Mouse (Mus musculus) lung, postnatal 4 days (tissue): ENCODE results near the gene Lect2.

ENCODE experiments used
- DNase-seq, 2 experiments: peaks; one replicate each; pipeline ENCODE4 v3.0.0; 2021

Lect2 gene

DNA sequence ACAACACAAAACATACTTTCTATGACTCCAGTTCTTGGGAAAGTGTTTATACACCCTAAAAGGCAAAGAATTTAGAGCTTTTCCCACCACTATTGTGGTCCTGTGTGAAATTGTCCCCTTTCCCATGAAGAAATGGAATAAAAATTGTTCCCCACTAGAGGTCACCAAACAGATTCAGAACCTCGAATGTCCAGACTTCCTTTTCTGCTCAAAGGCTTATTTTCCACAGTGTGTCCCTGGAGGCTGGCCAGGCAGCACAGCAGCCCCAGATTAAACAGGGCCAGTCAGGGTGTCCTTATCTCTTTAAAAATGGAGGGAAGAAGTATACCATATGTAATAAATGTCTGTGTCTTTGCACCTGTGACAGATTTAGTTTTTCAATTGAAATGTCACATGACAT lies 7.7 kb upstream of the Lect2 start:
- peak; percentile 59 to 60 for DNase-seq

GRCm38 (mm10) chr13:56554409-56554808 lies 6.1 kb upstream of the Lect2 start:
- peak in 1 of 2 experiments; percentile 36 for DNase-seq

- DNase-seq = no peak
Observed at GRCm38 (mm10) chr13:56553923-56554322, 5.6 kb upstream of the Lect2 start.

- DNase-seq = no peak
Observed at GRCm38 (mm10) chr13:56551661-56552060, 3.4 kb upstream of the Lect2 start.

- no peak for DNase-seq
Observed at GRCm38 (mm10) chr13:56550574-56550973, 2.3 kb upstream of the Lect2 start.

- peak in 1 of 2 experiments; percentile 55 for DNase-seq
Observed at GRCm38 (mm10) chr13:56549364-56549763, 1.1 kb upstream of the Lect2 start.

GRCm38 (mm10) chr13:56544956-56545355 lies 3.3 kb downstream of the Lect2 start:
- DNase-seq = no peak

GRCm38 (mm10) chr13:56543805-56544204 lies 4.5 kb downstream of the Lect2 start:
- no peak for DNase-seq

DNA sequence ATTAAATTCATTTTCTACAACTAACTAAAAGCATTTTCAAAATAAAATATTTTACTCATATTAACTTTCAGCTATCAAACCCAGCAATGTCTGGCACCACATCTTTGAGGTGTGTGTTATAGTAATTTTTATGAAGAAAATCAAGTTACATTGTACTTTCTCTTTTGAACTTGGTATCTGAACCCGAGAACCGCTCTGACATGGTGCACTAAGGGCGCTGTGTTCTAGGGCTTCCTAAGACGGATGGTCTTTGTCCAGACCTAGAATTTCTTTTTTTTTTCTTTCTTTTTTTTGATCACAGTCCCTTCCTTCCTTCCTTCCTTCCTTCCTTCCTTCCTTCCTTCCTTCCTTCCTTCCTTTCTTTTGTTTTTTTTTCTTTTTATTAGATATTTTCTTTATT lies 8.5 kb downstream of the Lect2 start:
- peak in 1 of 2 experiments; percentile 41 for DNase-seq

- DNase-seq = no peak
Observed at GRCm38 (mm10) chr13:56537026-56537425, 11.3 kb downstream of the Lect2 start.

- no peak for DNase-seq
Observed at GRCm38 (mm10) chr13:56535570-56535969, 12.7 kb downstream of the Lect2 start.

DNA sequence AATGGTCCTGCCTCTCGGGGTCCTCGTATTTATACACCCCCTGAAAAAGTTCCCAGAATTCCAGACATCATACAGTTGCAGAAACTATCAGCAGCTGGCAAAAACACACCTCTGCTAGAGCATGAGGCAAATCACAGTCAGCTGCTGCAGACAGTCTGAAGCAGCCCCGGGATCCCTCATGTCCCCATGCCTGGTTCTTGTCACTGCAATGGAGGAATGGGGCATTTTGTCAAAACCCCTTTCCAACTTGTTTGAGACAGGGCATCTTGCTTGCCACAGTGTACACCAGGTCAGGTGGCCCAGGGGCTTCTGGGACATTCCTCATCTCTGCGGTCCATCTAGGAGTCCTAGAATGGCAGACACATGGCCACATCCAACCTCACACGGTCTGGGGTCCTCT lies 13.4 kb downstream of the Lect2 start:
- DNase-seq = no peak

- DNase-seq = no peak
Observed at GRCm38 (mm10) chr13:56529685-56530084, 18.6 kb downstream of the Lect2 start.

DNA sequence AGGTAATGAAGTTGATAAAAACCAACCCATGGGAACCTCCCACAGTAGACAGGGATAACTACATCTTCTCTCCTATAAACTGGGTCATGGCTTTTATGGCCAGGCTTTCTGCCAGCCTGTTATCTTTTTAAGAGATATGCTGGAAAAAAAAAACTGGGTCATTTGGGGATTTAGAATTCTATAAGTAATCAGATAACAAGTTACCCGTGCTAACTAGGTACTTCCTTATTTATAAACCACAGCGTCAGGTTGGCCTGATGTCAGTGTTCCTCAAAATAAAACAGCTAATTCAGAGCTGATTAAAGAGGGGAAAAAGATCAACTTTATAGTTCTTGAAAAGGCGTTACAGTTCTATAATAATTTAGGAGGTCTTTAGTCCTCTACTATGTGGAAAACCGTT lies 19.3 kb downstream of the Lect2 start:
- DNase-seq = no peak

- no peak for DNase-seq
Observed at GRCm38 (mm10) chr13:56528281-56528680, 20.0 kb downstream of the Lect2 start.

GRCm38 (mm10) chr13:56527846-56528245 lies 20.5 kb downstream of the Lect2 start:
- DNase-seq = no peak

- no peak for DNase-seq
Observed at GRCm38 (mm10) chr13:56526871-56527270, 21.4 kb downstream of the Lect2 start.

GRCm38 (mm10) chr13:56522821-56523167 lies 25.5 kb downstream of the Lect2 start:
- DNase-seq = no peak

GRCm38 (mm10) chr13:56522081-56522820 lies 26.1 kb downstream of the Lect2 start, which contains the start of gene Fbxl21:
Gene Fbxl21, plus strand, starts transcription at chr13:56522472.
- peak; percentile 95 to 96 for DNase-seq

DNA sequence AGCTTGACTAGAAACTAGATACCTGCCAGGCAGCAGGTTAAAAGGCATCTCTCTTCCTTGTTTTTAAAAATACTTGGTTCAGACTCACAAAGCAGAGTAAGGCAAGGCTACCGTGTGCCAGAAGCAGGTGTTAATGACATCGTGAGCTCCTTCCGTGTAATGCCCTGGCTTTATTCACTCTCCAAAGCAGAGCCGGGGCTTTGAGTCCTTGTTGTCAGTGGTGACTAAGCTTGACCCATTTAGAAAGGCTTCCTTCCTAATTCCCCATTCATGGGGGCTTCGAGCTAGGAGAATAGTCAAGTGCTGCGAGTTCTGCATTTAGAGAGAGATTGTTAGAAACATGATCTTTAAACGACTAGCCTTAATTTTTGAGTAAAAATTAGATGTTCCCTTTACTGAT lies 31.5 kb downstream of the Lect2 start:
- no peak for DNase-seq

GRCm38 (mm10) chr13:56516311-56516710 lies 32.0 kb downstream of the Lect2 start:
- DNase-seq = no peak

DNA sequence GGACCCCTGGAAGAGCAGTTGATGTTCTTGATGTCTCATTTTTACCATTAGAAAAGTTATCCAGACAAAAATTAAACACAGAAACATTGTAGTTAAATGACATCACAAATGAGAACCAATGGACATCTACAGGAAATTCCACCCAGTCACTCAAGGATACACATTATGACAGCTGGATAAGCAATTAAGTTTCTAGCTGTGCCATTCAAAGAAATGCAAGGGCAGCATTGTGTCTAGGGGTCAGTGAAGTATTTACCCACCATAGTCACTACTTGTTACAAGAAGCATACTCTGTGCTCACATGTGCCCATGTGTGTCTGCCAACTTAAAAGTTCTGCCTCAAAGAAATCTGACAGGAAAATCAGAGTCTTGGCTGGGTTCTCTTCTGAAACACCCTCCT lies 34.7 kb downstream of the Lect2 start:
- no peak for DNase-seq

DNA sequence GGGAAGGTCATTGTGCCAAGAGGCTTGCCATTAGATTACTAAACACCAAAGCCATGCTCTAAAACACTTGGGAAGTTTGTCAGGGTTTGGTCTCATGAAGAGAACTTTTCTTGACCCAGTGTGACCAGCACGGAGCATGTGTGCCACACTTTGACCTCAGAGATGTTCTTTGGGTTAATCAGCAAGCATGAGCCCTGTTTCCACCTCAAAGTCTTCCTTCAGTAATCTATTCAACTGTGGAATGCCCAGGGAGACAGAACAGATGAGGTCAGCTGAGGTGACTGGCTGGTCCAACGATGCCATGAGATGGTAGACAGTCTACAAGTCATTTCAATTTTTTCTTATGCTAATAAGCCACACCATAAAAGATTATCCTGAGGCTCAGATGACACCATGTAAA lies 38.5 kb downstream of the Lect2 start:
- no peak for DNase-seq

DNA sequence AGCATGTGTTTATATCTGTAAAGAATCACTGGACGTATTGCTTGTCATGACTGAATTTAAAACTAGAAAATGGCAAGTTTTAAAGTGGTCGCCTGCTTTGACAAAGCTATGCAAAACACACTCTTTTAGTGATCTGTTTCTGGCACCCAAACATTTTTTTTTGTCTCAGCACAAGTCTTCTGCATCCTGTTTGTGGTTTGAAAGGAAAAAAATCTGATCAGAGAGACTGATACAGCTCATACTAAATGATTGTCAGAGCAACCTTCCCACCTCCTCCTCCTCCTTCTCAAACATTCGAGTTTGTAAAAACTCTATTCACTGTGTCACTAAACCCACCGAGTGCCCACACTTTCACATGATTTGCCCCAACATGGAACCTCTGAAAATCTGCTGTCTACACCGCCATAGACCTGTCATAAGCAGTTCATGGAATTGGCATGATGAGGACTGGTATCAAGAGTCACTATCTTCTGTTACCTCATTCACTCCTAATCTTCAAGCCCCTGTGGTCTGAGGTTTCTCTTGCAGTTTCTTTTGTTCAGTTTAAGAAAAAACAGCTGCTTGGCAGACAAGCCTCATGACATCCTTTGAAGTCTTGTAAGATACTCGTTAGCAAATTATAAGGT lies 41.3 kb downstream of the Lect2 start:
- no peak for DNase-seq
